Mouse (Mus musculus): ENCODE data around the gene Olfr263. TPM values are rescaled to one million over a fixed set of nuclear protein-coding genes. Genes with fewer than 3 reads are reported as not detected.

Gene Olfr263
- total RNA-seq, 2 experiments from 2014 or later: not detected

DNA sequence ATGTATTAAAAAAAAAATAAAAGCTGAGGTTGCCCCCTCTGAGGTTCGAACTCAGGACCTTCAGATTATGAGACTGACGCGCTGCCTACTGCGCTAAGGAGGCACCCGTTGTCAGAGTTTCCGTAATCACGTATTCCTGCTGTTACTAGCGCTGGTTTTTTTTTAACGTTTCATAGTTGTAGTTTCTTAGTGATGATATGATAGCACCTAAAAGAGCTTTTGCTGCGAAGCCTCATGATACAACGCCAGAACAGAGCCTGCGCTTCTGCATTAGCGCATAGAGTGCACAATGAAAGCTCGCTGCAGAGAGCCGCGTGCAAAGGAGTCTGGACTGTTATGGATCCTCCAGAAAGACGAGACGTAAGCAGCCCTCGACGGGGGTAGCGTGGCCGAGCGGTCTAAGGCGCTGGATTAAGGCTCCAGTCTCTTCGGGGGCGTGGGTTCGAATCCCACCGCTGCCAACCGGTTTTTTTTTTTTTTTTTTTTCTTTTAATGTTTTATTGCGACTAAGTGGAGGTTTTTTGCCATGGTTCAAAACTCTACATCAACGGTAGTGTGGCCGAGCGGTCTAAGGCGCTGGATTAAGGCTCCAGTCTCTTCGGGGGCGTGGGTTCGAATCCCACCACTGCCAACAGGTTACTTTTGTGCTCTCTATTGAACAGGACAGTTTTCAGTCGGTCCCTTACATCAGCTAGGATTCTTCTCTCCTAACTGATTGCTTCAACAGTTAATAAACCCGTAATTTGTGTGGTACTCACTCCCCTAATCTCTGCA is 40.4 kb downstream of the Olfr263 start:
- DNase-seq: peak; percentile 83

DNA sequence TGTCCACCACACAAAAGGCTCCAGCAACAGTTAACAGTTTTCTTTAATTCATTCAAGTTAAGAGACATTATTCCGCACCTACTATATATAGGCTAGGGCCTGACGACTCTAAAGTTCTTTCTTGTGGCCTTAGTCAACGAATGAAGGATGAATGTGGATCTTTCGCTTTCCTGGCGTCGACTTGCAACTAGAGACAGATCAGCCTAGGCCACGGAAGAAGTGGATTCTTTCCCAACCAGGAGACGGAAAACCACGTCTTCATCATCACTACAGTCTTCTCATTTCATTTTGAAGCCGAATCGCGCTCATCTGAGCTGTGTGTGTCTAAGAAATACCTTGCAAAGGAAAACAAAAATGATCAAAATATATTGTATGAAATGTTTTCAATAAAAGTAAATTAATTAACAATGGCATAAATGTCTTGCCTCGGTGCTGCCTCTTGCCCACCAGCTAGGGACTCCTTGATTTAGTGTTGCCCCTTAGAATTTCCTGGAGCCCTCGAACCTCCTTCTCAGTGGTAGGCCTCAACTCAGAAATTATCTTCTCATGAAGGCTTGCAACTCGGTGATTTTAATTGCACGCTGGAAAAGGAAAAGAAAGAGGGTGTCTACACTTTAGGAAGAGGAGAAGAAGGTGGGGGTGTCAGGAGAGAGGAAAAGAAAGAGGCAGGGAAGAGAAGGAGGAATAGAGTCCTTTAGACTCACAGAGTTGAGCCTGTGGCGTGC is 41.2 kb downstream of the Olfr263 start:
- DNase-seq: no peak

DNA sequence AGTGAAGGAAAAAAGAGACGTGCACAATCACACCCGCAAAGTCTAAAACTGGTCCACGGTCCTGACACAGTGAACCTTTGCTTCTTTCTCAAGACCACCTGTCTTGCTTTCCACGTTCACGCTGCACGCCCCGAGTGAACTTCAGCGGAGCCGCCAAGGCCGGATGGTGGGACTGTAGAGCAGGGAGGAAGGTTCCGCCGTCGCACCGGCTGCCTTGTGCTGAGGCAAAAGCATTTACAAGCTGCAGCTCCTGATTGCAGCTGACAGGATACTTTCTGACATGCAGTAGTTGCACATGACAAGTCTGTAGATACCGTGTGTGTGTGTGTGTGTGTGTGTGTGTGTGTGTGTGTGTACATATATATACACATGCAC is 41.7 kb downstream of the Olfr263 start:
- peak; percentile 16 for DNase-seq

GRCm38 (mm10) chr13:21171600-21172150 is 42.2 kb downstream of the Olfr263 start:
- DNase-seq: peak; percentile 39

- DNase-seq: peak; percentile 72
Observed at GRCm38 (mm10) chr13:21172241-21173027, 43.0 kb downstream of the Olfr263 start.

- peak; percentile 91 for DNase-seq
Observed at GRCm38 (mm10) chr13:21173072-21173471, 43.6 kb downstream of the Olfr263 start.

DNA sequence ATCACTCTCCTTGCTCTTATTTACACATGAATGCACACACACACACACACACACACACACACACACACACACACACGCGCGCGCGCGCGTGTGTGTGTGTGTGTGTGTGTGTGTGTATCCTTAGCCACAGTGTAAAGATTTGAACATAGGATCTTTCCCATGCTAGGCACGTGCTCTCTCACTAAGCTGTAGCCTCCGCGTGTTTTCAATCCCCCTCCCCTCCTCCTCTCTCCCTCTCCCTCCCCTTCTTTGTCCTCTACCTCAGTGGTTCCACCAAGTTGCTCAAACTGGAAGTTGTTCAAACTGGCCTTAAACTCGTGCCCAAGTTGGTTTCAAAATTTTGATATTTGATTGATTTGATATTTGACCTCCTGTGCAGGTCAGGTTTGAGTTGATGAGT is 47.3 kb downstream of the Olfr263 start:
- no peak for DNase-seq

GRCm38 (mm10) chr13:21177657-21178056 is 48.2 kb downstream of the Olfr263 start:
- DNase-seq: no peak

- DNase-seq: no peak
Observed at GRCm38 (mm10) chr13:21178364-21178763, 48.9 kb downstream of the Olfr263 start.

GRCm38 (mm10) chr13:21179367-21179723 is 49.9 kb downstream of the Olfr263 start, which contains the start of gene Trim27:
Gene Trim27, plus strand, starts transcription at chr13:21179445.
- no peak for DNase-seq

- peak; percentile 87 for DNase-seq
Observed at GRCm38 (mm10) chr13:21179724-21180550, 50.5 kb downstream of the Olfr263 start.

GRCm38 (mm10) chr13:21180551-21181530 is 51.4 kb downstream of the Olfr263 start:
- peak; percentile 71 for DNase-seq

DNA sequence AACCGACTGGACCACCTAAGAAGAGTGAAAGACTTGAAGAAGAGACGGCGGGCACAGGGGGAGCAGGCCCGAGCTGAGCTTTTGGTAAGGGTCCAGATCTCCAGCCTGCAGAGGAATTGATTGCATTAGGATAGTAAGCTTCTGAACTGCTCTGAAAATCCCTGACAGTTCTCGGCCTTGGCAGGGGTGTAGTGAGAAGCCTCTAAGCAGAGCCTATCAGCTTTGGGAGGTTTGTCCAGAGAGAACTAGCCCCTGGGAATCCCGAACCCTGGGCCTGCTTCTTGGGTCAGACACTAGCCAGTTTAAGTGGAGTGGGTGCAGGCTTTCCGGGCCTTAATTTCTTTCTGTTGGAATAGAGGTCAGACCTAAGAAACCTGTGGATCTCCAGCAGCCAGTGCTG is 52.6 kb downstream of the Olfr263 start:
- DNase-seq: no peak

DNA sequence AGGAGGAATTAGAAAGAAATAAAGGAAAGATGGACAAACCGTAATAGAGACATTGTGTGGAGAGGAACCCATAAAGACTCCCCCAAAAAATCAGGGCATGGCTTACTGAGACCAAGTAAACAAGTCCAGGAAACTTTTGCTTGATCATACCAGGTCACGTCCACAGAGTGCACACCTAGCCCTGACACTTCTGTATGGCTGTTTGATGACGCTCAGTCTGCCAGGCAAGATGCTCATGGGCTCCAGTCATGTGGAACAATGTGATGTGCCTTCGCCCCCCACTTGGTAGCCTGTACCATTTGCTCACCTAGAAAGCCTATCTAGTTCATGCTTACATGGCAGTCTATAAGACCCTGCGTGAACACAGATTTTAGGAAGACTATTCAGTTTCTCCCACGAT is 53.6 kb downstream of the Olfr263 start:
- no peak for DNase-seq

DNA sequence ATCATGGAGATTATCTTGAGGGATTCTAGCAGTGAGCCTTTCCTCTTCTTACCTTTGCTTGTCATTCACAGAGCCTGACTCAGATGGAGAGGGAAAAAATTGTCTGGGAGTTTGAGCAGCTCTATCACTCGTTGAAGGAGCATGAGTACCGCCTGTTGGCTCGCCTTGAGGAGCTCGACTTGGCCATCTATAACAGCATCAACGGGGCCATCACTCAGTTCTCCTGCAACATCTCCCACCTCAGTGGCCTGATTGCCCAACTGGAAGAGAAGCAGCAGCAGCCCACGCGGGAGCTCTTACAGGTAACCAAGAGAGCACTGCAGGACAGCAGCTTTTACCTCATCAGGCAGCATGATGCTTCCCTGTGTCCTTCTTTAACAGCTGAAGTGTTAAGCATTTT is 54.2 kb downstream of the Olfr263 start:
- DNase-seq: no peak

- DNase-seq: no peak
Observed at GRCm38 (mm10) chr13:21185521-21185920, 56.1 kb downstream of the Olfr263 start.
